Mouse (Mus musculus) leukemia stem cell, adult 10-12 weeks (primary cell): Measurements from ENCODE around the gene Olfr824. TPM values are rescaled to one million over a fixed set of nuclear protein-coding genes. Genes with fewer than 3 reads are reported as not detected.

Experiments used
- polyA plus RNA-seq: library from polyadenylated mRNA; stranded (reverse); fragments of >175 nt; gene quantifications from 2 replicates; pipeline ENCODE4 v1.2.3, GENCODE M21; 2012; ENCODE audit warnings: low replicate concordance

The Olfr824 gene
- polyA plus RNA-seq: 0.33 TPM in 1 of 2 replicates, not detected in the other

GRCm38 (mm10) chr10:130129900-130130299 is at the start of gene Olfr824:
Gene Olfr824 (minus strand): TSS chr10:130130000.

DNA sequence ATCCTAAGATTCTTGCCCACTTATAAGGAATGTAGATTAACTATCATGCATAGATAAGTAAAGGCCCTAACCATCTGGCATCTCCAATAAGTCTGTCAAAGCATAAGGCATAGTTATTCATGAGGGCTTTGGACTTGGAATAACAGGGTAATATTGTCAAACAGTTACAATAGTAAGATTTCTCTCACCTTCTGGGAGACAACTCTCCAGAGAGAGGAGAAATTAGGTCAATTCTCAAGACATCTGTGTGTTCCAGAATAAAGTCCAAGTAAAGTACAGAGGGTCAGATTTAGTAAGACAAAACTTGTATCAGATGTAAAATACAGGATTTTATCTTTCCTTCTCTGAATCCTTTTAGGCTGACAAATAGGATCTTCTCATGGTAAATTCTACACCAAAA is 36.9 kb upstream of the Olfr824 start, which contains the start of gene Olfr825:
Gene Olfr825, minus strand, starts transcription at position 101 of the 400 bp plus-strand sequence.

DNA sequence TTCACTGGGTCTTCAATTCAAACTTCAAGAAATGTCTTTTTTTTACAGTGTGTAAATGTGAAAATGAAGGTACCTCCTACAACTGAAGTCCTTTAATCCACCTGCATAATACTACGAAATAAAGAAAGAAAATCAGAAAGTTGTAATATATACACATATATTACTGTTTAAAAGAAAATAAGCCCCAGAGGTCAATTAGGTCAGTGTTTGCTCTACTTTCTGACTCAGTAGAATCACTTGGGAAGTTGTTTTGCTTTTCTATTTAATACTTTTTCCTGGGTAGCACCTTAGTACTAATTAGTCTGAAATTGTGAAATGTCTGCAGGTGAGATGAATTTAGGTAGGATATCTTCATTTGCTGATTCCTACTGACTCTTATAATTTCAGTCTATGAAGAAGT is 14.5 kb downstream of the Olfr824 start, which contains the start of gene Olfr823:
Gene Olfr823, minus strand, starts transcription at position 101 of the 400 bp plus-strand sequence.

Other genes with a start within 250 kb of the Olfr824 start
- not detected in 2 replicates for gene Olfr815, start 224.1 kb downstream of the Olfr824 start, polyA plus RNA-seq
- not detected in 2 replicates for gene Olfr816, start 214.4 kb downstream of the Olfr824 start, polyA plus RNA-seq
- not detected in 2 replicates for gene Olfr818, start 180.9 kb downstream of the Olfr824 start, polyA plus RNA-seq
- not detected in 2 replicates for gene Olfr819, start 162.7 kb downstream of the Olfr824 start, polyA plus RNA-seq
- not detected in 2 replicates for gene Olfr247, start 153.9 kb downstream of the Olfr824 start, polyA plus RNA-seq
- not detected in 2 replicates for gene Gm10310, start 144.9 kb downstream of the Olfr824 start, polyA plus RNA-seq
- not detected in 2 replicates for gene Olfr820, start 117.4 kb downstream of the Olfr824 start, polyA plus RNA-seq
- not detected in 2 replicates for gene Olfr821, start 99.7 kb downstream of the Olfr824 start, polyA plus RNA-seq
- not detected in 2 replicates for gene Olfr822, start 58.8 kb downstream of the Olfr824 start, polyA plus RNA-seq
- not detected in 2 replicates for gene Olfr823, start 14.6 kb downstream of the Olfr824 start, polyA plus RNA-seq
- gene Olfr825, start 36.8 kb upstream of the Olfr824 start, polyA plus RNA-seq: not detected in 2 replicates
- not detected in 2 replicates for gene Olfr826, start 54.2 kb upstream of the Olfr824 start, polyA plus RNA-seq
- gene Olfr827, start 84.4 kb upstream of the Olfr824 start, polyA plus RNA-seq: not detected in 2 replicates
- not detected in 2 replicates for gene Neurod4, start 150.2 kb upstream of the Olfr824 start, polyA plus RNA-seq
- gene Tespa1, start 192.9 kb upstream of the Olfr824 start, polyA plus RNA-seq: 0.23 and 0.78 TPM in 2 replicates